Mouse (Mus musculus): Measurements from ENCODE around the gene Pla2g12a. TPM values are rescaled to one million over a fixed set of nuclear protein-coding genes. Genes with fewer than 3 reads are reported as not detected.

The Pla2g12a gene
- total and polyA plus RNA-seq, 2 experiments from 2014 or later: 22.1 to 55.4 TPM

DNA sequence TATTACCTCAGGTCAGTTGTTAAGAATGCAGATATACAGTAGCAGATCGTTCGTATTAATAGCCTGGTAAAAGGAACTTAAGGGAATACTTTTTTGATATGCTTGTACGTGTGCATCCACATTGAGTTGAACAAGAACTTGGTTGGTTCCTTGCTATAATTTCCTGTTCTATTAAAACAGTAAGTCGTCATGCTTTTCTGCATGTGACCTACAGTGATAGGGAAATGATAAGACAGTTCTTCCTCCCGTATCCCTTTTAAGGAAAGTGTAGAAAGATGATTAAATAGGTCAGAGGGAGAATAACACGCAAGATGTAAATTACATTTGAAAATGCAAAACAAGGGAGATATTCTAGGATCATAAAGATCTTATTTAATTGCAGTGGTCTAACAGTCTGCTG, 41.4 kb upstream of the Pla2g12a start:
- DNase-seq (ENCODE audit: low spot score) (no peak), ATAC-seq (ENCODE audit: low FRiP score) (no peak)
- TF ChIP-seq CTCF (IDR thresholded peaks at IDR 0.05): no peak
- 92% methylated on average over 6 of the region's 6 CpGs for WGBS
- no peaks in the 10 kb centered on the region for H3K9me3 ChIP-seq (ENCODE audit: low read length)
- no peaks in the 10 kb centered on the region for H3K36me3 ChIP-seq (ENCODE audit: insufficient read depth, low read length)
- H3K4me1 ChIP-seq (ENCODE audit: insufficient read depth, low read length): no peaks in the 10 kb centered on the region
- H3K4me3 ChIP-seq (ENCODE audit: low read depth, low read length): no peak overlapping the region
- no peak overlapping the region for H3K9ac ChIP-seq (replicated peaks; ENCODE audit: low read length, poor library complexity, severe bottlenecking)
- H3K27me3 ChIP-seq (ENCODE audit: insufficient read depth, low read length): no peaks in the 10 kb centered on the region; the same call in 1 of the 2 replicates
- no peak overlapping the region for H3K27ac ChIP-seq (ENCODE audit: low read depth, low read length)
- no peak overlapping the region for H3K4me2 ChIP-seq (ENCODE audit: low read depth, low read length, poor library complexity, severe bottlenecking)

GRCm38 (mm10) chr3:129838017-129838416, 40.4 kb upstream of the Pla2g12a start:
- Histone ChIP-seq H3K27ac (ENCODE audit: low read depth, low read length) (no peak overlapping the region), H3K36me3 (ENCODE audit: insufficient read depth, low read length) (no peaks in the 10 kb centered on the region), H3K4me2 (ENCODE audit: low read depth, low read length, poor library complexity, severe bottlenecking) (no peak overlapping the region), H3K27me3 (ENCODE audit: insufficient read depth, low read length) (no peaks in the 10 kb centered on the region; the same call in 1 of the 2 replicates), H3K9me3 (ENCODE audit: low read length) (no peaks in the 10 kb centered on the region), H3K9ac (replicated peaks; ENCODE audit: low read length, poor library complexity, severe bottlenecking) (no peak overlapping the region), H3K4me3 (ENCODE audit: low read depth, low read length) (no peak overlapping the region), H3K4me1 (ENCODE audit: insufficient read depth, low read length) (no peaks in the 10 kb centered on the region)
- DNase-seq (ENCODE audit: low spot score) (no peak), ATAC-seq (ENCODE audit: low FRiP score) (no peak)
- 35% methylated on average over 7 of the region's 7 CpGs for WGBS
- no peak for TF ChIP-seq CTCF (IDR thresholded peaks at IDR 0.05)

DNA sequence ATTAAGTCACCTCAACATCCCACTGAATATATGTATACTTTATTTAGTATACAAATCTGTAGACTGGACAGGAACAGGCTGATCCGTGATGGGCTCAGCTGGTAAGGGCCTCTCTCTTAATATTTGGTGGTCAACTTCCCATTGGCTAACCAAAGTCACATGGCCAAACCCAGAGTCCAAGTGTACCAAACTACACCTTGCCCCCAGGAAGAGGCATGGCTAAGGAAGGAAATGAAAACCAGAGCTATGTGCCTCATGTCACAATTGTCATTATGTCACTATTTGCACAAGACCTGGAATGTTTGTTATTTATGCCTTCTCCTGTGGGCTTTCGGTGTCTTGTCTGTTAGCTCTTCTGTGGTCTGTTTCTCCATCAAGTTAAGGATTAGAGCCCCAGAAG, 32.5 kb upstream of the Pla2g12a start:
- Histone ChIP-seq H3K4me3 (ENCODE audit: low read depth, low read length) (no peak overlapping the region), H3K27ac (ENCODE audit: low read depth, low read length) (no peak overlapping the region), H3K9ac (replicated peaks; ENCODE audit: low read length, poor library complexity, severe bottlenecking) (no peak overlapping the region), H3K4me2 (ENCODE audit: low read depth, low read length, poor library complexity, severe bottlenecking) (no peak overlapping the region), H3K27me3 (ENCODE audit: insufficient read depth, low read length) (no peaks in the 10 kb centered on the region), H3K4me1 (ENCODE audit: insufficient read depth, low read length) (no peaks in the 10 kb centered on the region), H3K9me3 (ENCODE audit: low read length) (no peaks in the 10 kb centered on the region), H3K36me3 (ENCODE audit: insufficient read depth, low read length) (no peaks in the 10 kb centered on the region)
- ATAC-seq (ENCODE audit: low FRiP score) (no peak), DNase-seq (ENCODE audit: low spot score) (no peak)
- TF ChIP-seq CTCF (IDR thresholded peaks at IDR 0.05): no peak
- 81% methylated on average over 2 of the region's 2 CpGs for WGBS

DNA sequence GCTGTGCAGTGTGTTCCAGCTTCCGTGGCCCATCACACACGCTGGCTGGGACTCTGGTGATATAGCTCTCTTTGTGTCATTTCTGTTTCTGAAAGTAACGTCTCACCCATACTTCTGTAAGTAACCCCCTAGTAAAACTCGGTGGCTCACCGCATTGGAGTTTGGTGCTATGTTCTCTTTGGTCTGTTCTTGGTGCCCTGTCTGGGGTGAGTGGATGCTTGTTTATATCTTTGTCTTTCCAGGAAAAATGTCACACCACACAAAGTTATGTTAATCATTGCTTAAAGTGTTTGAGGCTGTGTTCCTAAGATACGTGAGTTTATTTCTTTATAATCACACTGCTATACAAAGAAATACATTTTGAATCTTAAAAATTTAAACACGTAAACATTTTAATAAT, 31.6 kb upstream of the Pla2g12a start:
- Histone ChIP-seq H3K4me1 (ENCODE audit: insufficient read depth, low read length) (no peaks in the 10 kb centered on the region), H3K27me3 (ENCODE audit: insufficient read depth, low read length) (no peaks in the 10 kb centered on the region), H3K27ac (ENCODE audit: low read depth, low read length) (no peak overlapping the region), H3K4me3 (ENCODE audit: low read depth, low read length) (no peak overlapping the region), H3K9ac (replicated peaks; ENCODE audit: low read length, poor library complexity, severe bottlenecking) (no peak overlapping the region), H3K9me3 (ENCODE audit: low read length) (no peaks in the 10 kb centered on the region), H3K36me3 (ENCODE audit: insufficient read depth, low read length) (no peaks in the 10 kb centered on the region), H3K4me2 (ENCODE audit: low read depth, low read length, poor library complexity, severe bottlenecking) (no peak overlapping the region)
- 85% methylated on average over 7 of the region's 7 CpGs for WGBS
- DNase-seq (ENCODE audit: low spot score) (no peak), ATAC-seq (ENCODE audit: low FRiP score) (no peak)
- no peak for TF ChIP-seq CTCF (IDR thresholded peaks at IDR 0.05)

GRCm38 (mm10) chr3:129862592-129862991, 15.8 kb upstream of the Pla2g12a start:
- H3K27ac ChIP-seq (ENCODE audit: low read depth, low read length): no peak overlapping the region
- WGBS: 76% methylated on average over 2 of the region's 2 CpGs
- no peak for DNase-seq (ENCODE audit: low spot score)
- H3K9ac ChIP-seq (replicated peaks; ENCODE audit: low read length, poor library complexity, severe bottlenecking): no peak overlapping the region
- H3K36me3 ChIP-seq (ENCODE audit: insufficient read depth, low read length): no peaks in the 10 kb centered on the region
- H3K9me3 ChIP-seq (ENCODE audit: low read length): 0 out of 2 replicates have a peak, but pooled peaks cover 2% of the 10 kb centered on the region
- H3K4me3 ChIP-seq (ENCODE audit: low read depth, low read length): no peak overlapping the region
- H3K4me2 ChIP-seq (ENCODE audit: low read depth, low read length, poor library complexity, severe bottlenecking): no peak overlapping the region
- no peak for ATAC-seq (ENCODE audit: low FRiP score)
- no peaks in the 10 kb centered on the region for H3K27me3 ChIP-seq (ENCODE audit: insufficient read depth, low read length)
- no peaks in the 10 kb centered on the region for H3K4me1 ChIP-seq (ENCODE audit: insufficient read depth, low read length)
- TF ChIP-seq CTCF (IDR thresholded peaks at IDR 0.05): no peak

GRCm38 (mm10) chr3:129863698-129864097, 14.7 kb upstream of the Pla2g12a start:
- Histone ChIP-seq H3K36me3 (ENCODE audit: insufficient read depth, low read length) (no peaks in the 10 kb centered on the region), H3K4me2 (ENCODE audit: low read depth, low read length, poor library complexity, severe bottlenecking) (no peak overlapping the region), H3K27me3 (ENCODE audit: insufficient read depth, low read length) (no peaks in the 10 kb centered on the region), H3K9me3 (ENCODE audit: low read length) (no peaks in the 10 kb centered on the region), H3K27ac (ENCODE audit: low read depth, low read length) (no peak overlapping the region), H3K4me3 (ENCODE audit: low read depth, low read length) (no peak overlapping the region), H3K9ac (replicated peaks; ENCODE audit: low read length, poor library complexity, severe bottlenecking) (no peak overlapping the region), H3K4me1 (ENCODE audit: insufficient read depth, low read length) (no peaks in the 10 kb centered on the region)
- TF ChIP-seq CTCF (IDR thresholded peaks at IDR 0.05): peak; percentile 59
- ATAC-seq (ENCODE audit: low FRiP score) (no peak), DNase-seq (ENCODE audit: low spot score) (peak; percentile 7)
- WGBS: 52% methylated on average over 14 of the region's 14 CpGs

Data from midbrain, postnatal 0 days (tissue).